Mouse (Mus musculus): Measurements from ENCODE around the gene Ciz1. TPM values are rescaled to one million over a fixed set of nuclear protein-coding genes. Genes with fewer than 3 reads are reported as not detected.

Ciz1 gene
- polyA plus RNA-seq, 1 experiment from 2014 or later = 38.4 TPM

GRCm38 (mm10) chr2:32395484-32395945, 43.4 kb downstream of the Ciz1 start, which contains the start of gene Ptges2:
TSS of gene Ptges2 (plus strand) at chr2:32395896.
- H3K4me3 ChIP-seq (ENCODE audit: low read length) = peak within 1 kb of the TSS; percentile 87
- H3K27me3 ChIP-seq (ENCODE audit: control insufficient read depth, insufficient read depth, low read length) = no peaks in the 10 kb centered on the region
- peak within 1 kb of the TSS; percentile 90 for H3K27ac ChIP-seq (ENCODE audit: low read length)
- peak within 1 kb of the TSS; percentile 91 for H3K4me2 ChIP-seq (ENCODE audit: low read depth, low read length)
- H3K9me3 ChIP-seq (replicated peaks; ENCODE audit: control insufficient read depth, low read length) = no peaks in the 10 kb centered on the region
- ATAC-seq (replicated peaks; ENCODE audit: extremely low read depth, insufficient read depth, low FRiP score) = peak; percentile 89
- H3K9ac ChIP-seq (ENCODE audit: low read length) = peak within 1 kb of the TSS; percentile 91
- H3K4me1 ChIP-seq (ENCODE audit: control insufficient read depth, insufficient read depth, low read length) = peaks cover 14% of the 10 kb centered on the region
- peaks cover under 1% of the 10 kb centered on the region; the same call in 1 of the 2 replicates for H3K36me3 ChIP-seq (ENCODE audit: control insufficient read depth, insufficient read depth)
- under 1% methylated on average over 31 of the region's 31 CpGs for WGBS

GRCm38 (mm10) chr2:32395946-32396621, 44.0 kb downstream of the Ciz1 start:
- no peaks in the 10 kb centered on the region for H3K9me3 ChIP-seq (replicated peaks; ENCODE audit: control insufficient read depth, low read length)
- ATAC-seq (replicated peaks; ENCODE audit: extremely low read depth, insufficient read depth, low FRiP score) = peak; percentile 93
- peaks cover 14% of the 10 kb centered on the region for H3K4me1 ChIP-seq (ENCODE audit: control insufficient read depth, insufficient read depth, low read length)
- peaks cover 6% of the 10 kb centered on the region for H3K36me3 ChIP-seq (ENCODE audit: control insufficient read depth, insufficient read depth)
- WGBS = under 1% methylated on average over 59 of the region's 59 CpGs
- H3K9ac ChIP-seq (ENCODE audit: low read length) = peak overlapping the region; percentile 91
- peak overlapping the region; percentile 91 for H3K4me2 ChIP-seq (ENCODE audit: low read depth, low read length)
- H3K27me3 ChIP-seq (ENCODE audit: control insufficient read depth, insufficient read depth, low read length) = no peaks in the 10 kb centered on the region
- peak overlapping the region; percentile 90 for H3K27ac ChIP-seq (ENCODE audit: low read length)
- peak overlapping the region; percentile 87 for H3K4me3 ChIP-seq (ENCODE audit: low read length)

GRCm38 (mm10) chr2:32396695-32397094, 44.6 kb downstream of the Ciz1 start:
- Histone ChIP-seq H3K9me3 (replicated peaks; ENCODE audit: control insufficient read depth, low read length) (no peaks in the 10 kb centered on the region), H3K4me3 (ENCODE audit: low read length) (peak overlapping the region; percentile 87), H3K4me1 (ENCODE audit: control insufficient read depth, insufficient read depth, low read length) (peaks cover 14% of the 10 kb centered on the region), H3K27me3 (ENCODE audit: control insufficient read depth, insufficient read depth, low read length) (no peaks in the 10 kb centered on the region), H3K9ac (ENCODE audit: low read length) (peak overlapping the region; percentile 91), H3K27ac (ENCODE audit: low read length) (peak overlapping the region; percentile 90), H3K36me3 (ENCODE audit: control insufficient read depth, insufficient read depth) (peaks cover 10% of the 10 kb centered on the region), H3K4me2 (ENCODE audit: low read depth, low read length) (peak overlapping the region; percentile 91)
- ATAC-seq (replicated peaks; ENCODE audit: extremely low read depth, insufficient read depth, low FRiP score) = no peak
- 0% methylated on average over 15 of the region's 15 CpGs for WGBS

GRCm38 (mm10) chr2:32404663-32405062, 52.5 kb downstream of the Ciz1 start:
- Histone ChIP-seq H3K4me2 (ENCODE audit: low read depth, low read length) (no peak overlapping the region), H3K27ac (ENCODE audit: low read length) (no peak overlapping the region), H3K27me3 (ENCODE audit: control insufficient read depth, insufficient read depth, low read length) (no peaks in the 10 kb centered on the region), H3K4me1 (ENCODE audit: control insufficient read depth, insufficient read depth, low read length) (no peaks in the 10 kb centered on the region), H3K4me3 (ENCODE audit: low read length) (no peak overlapping the region), H3K9me3 (replicated peaks; ENCODE audit: control insufficient read depth, low read length) (no peaks in the 10 kb centered on the region), H3K9ac (ENCODE audit: low read length) (no peak overlapping the region), H3K36me3 (ENCODE audit: control insufficient read depth, insufficient read depth) (peaks cover 16% of the 10 kb centered on the region)
- 9% methylated on average over 2 of the region's 2 CpGs for WGBS
- no peak for ATAC-seq (replicated peaks; ENCODE audit: extremely low read depth, insufficient read depth, low FRiP score)

GRCm38 (mm10) chr2:32407144-32407824, 55.2 kb downstream of the Ciz1 start:
- H3K4me2 ChIP-seq (ENCODE audit: low read depth, low read length) = no peak overlapping the region
- peaks cover 2% of the 10 kb centered on the region; the same call in 1 of the 2 replicates for H3K36me3 ChIP-seq (ENCODE audit: control insufficient read depth, insufficient read depth)
- no peaks in the 10 kb centered on the region for H3K9me3 ChIP-seq (replicated peaks; ENCODE audit: control insufficient read depth, low read length)
- no peaks in the 10 kb centered on the region for H3K4me1 ChIP-seq (ENCODE audit: control insufficient read depth, insufficient read depth, low read length)
- no peaks in the 10 kb centered on the region for H3K27me3 ChIP-seq (ENCODE audit: control insufficient read depth, insufficient read depth, low read length)
- 84% methylated on average over 7 of the region's 7 CpGs for WGBS
- H3K27ac ChIP-seq (ENCODE audit: low read length) = no peak overlapping the region
- H3K4me3 ChIP-seq (ENCODE audit: low read length) = no peak overlapping the region
- H3K9ac ChIP-seq (ENCODE audit: low read length) = no peak overlapping the region
- no peak for ATAC-seq (replicated peaks; ENCODE audit: extremely low read depth, insufficient read depth, low FRiP score)

GRCm38 (mm10) chr2:32408429-32409424, 56.6 kb downstream of the Ciz1 start:
- no peak for ATAC-seq (replicated peaks; ENCODE audit: extremely low read depth, insufficient read depth, low FRiP score)

GRCm38 (mm10) chr2:32411407-32411806, 59.3 kb downstream of the Ciz1 start:
- WGBS = 79% methylated on average over 7 of the region's 7 CpGs
- H3K27ac ChIP-seq (ENCODE audit: low read length) = no peak overlapping the region
- no peaks in the 10 kb centered on the region for H3K4me1 ChIP-seq (ENCODE audit: control insufficient read depth, insufficient read depth, low read length)
- no peaks in the 10 kb centered on the region for H3K9me3 ChIP-seq (replicated peaks; ENCODE audit: control insufficient read depth, low read length)
- H3K9ac ChIP-seq (ENCODE audit: low read length) = no peak overlapping the region
- H3K27me3 ChIP-seq (ENCODE audit: control insufficient read depth, insufficient read depth, low read length) = no peaks in the 10 kb centered on the region
- no peak overlapping the region for H3K4me2 ChIP-seq (ENCODE audit: low read depth, low read length)
- ATAC-seq (replicated peaks; ENCODE audit: extremely low read depth, insufficient read depth, low FRiP score) = no peak
- H3K4me3 ChIP-seq (ENCODE audit: low read length) = no peak overlapping the region
- H3K36me3 ChIP-seq (ENCODE audit: control insufficient read depth, insufficient read depth) = peaks cover 11% of the 10 kb centered on the region

More at GRCm38 (mm10) chr2:32408429-32409424, 56.6 kb downstream of the Ciz1 start:
- Histone ChIP-seq H3K9me3 (replicated peaks; ENCODE audit: control insufficient read depth, low read length) (no peaks in the 10 kb centered on the region), H3K27me3 (ENCODE audit: control insufficient read depth, insufficient read depth, low read length) (no peaks in the 10 kb centered on the region), H3K4me2 (ENCODE audit: low read depth, low read length) (no peak overlapping the region), H3K36me3 (ENCODE audit: control insufficient read depth, insufficient read depth) (no peaks in the 10 kb centered on the region), H3K4me3 (ENCODE audit: low read length) (no peak overlapping the region), H3K4me1 (ENCODE audit: control insufficient read depth, insufficient read depth, low read length) (no peaks in the 10 kb centered on the region), H3K27ac (ENCODE audit: low read length) (no peak overlapping the region), H3K9ac (ENCODE audit: low read length) (no peak overlapping the region)
- WGBS = 61% methylated on average over 25 of the region's 25 CpGs

GRCm38 (mm10) chr2:32412742-32413531, 60.8 kb downstream of the Ciz1 start:
- H3K4me2 ChIP-seq (ENCODE audit: low read depth, low read length) = no peak overlapping the region
- H3K4me1 ChIP-seq (ENCODE audit: control insufficient read depth, insufficient read depth, low read length) = no peaks in the 10 kb centered on the region
- H3K4me3 ChIP-seq (ENCODE audit: low read length) = no peak overlapping the region
- H3K9ac ChIP-seq (ENCODE audit: low read length) = no peak overlapping the region
- peaks cover 26% of the 10 kb centered on the region for H3K36me3 ChIP-seq (ENCODE audit: control insufficient read depth, insufficient read depth)
- H3K27ac ChIP-seq (ENCODE audit: low read length) = no peak overlapping the region
- H3K27me3 ChIP-seq (ENCODE audit: control insufficient read depth, insufficient read depth, low read length) = no peaks in the 10 kb centered on the region
- WGBS = 81% methylated on average over 6 of the region's 6 CpGs
- no peak for ATAC-seq (replicated peaks; ENCODE audit: extremely low read depth, insufficient read depth, low FRiP score)
- H3K9me3 ChIP-seq (replicated peaks; ENCODE audit: control insufficient read depth, low read length) = no peaks in the 10 kb centered on the region

All from heart, embryonic 16.5 days (tissue).